Mouse (Mus musculus): ENCODE measurements around the gene Tfip11.

DNA sequence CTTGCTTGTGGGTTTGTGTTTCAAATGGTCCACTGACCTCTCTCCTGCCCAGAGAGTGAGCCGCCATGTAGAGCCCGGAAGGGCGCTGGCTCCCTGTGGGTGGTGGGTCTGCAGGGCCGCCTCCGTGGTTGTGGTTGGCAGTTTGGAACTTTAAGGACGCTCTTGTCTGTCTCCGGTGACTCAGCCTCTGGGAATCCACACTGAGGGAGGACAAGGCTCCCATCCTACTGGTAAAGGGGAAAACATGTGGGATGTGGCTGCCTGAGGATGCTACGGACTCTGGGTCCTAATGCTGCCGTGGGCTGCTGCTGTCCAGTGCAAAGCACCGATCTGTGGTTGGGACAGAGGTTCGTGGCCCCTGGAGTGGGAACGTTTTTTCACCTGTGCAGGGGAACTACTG is 41.8 kb downstream of the Tfip11 start:
- TF ChIP-seq CTCF (IDR thresholded peaks at IDR 0.05; ENCODE audit: low read depth, low read length) (no peak), POLR2A (IDR thresholded peaks at IDR 0.05; ENCODE audit: borderline replicate concordance, low read depth, low read length) (no peak)
